Mouse (Mus musculus): ENCODE measurements around the gene Raf1. TPM values are rescaled to one million over a fixed set of nuclear protein-coding genes. Genes with fewer than 3 reads are reported as not detected.

Gene Raf1
- 27.1 TPM for polyA plus RNA-seq (2014; fragmentation: Illumina TruSeq; extraction: RNeasy Lipid Tissue Mini Kit (QIAGEN cat#74804); ENCODE audit: low read depth, low replicate concordance)

GRCm38 (mm10) chr6:115676452-115677128 is at the start of gene Raf1:
Gene Raf1 (minus strand): TSS chr6:115676635.

GRCm38 (mm10) chr6:115601715-115602523 is 74.5 kb downstream of the Raf1 start, which contains the start of gene Mkrn2:
Gene Mkrn2 (plus strand): TSS chr6:115601902.

GRCm38 (mm10) chr6:115592458-115592857 is 84.0 kb downstream of the Raf1 start, which contains the start of gene Mkrn2os:
Gene Mkrn2os (minus strand): TSS chr6:115592576.

Other genes starting within 250 kb of the Raf1 start
- 2.3 TPM for gene Tsen2, start 132.0 kb downstream of the Raf1 start, polyA plus RNA-seq (2014; fragmentation: Illumina TruSeq; extraction: RNeasy Lipid Tissue Mini Kit (QIAGEN cat#74804); ENCODE audit: low read depth, low replicate concordance)
- gene Mkrn2os, start 84.1 kb downstream of the Raf1 start, polyA plus RNA-seq (2014; fragmentation: Illumina TruSeq; extraction: RNeasy Lipid Tissue Mini Kit (QIAGEN cat#74804); ENCODE audit: low read depth, low replicate concordance), result 4.1 TPM
- gene Mkrn2, start 74.7 kb downstream of the Raf1 start, polyA plus RNA-seq (2014; fragmentation: Illumina TruSeq; extraction: RNeasy Lipid Tissue Mini Kit (QIAGEN cat#74804); ENCODE audit: low read depth, low replicate concordance), result 7.3 TPM
- not detected for gene Tmem40, start 85.8 kb upstream of the Raf1 start, polyA plus RNA-seq (2014; fragmentation: Illumina TruSeq; extraction: RNeasy Lipid Tissue Mini Kit (QIAGEN cat#74804); ENCODE audit: low read depth, low replicate concordance)
- 2.6 TPM for gene Cand2, start 97.9 kb upstream of the Raf1 start, polyA plus RNA-seq (2014; fragmentation: Illumina TruSeq; extraction: RNeasy Lipid Tissue Mini Kit (QIAGEN cat#74804); ENCODE audit: low read depth, low replicate concordance)
- gene Rpl32, start 132.1 kb upstream of the Raf1 start, polyA plus RNA-seq (2014; fragmentation: Illumina TruSeq; extraction: RNeasy Lipid Tissue Mini Kit (QIAGEN cat#74804); ENCODE audit: low read depth, low replicate concordance), result 125 TPM
- 0.61 TPM for gene Efcab12, start 161.8 kb upstream of the Raf1 start, polyA plus RNA-seq (2014; fragmentation: Illumina TruSeq; extraction: RNeasy Lipid Tissue Mini Kit (QIAGEN cat#74804); ENCODE audit: low read depth, low replicate concordance)
- gene Mbd4, start 176.7 kb upstream of the Raf1 start, polyA plus RNA-seq (2014; fragmentation: Illumina TruSeq; extraction: RNeasy Lipid Tissue Mini Kit (QIAGEN cat#74804); ENCODE audit: low read depth, low replicate concordance), result 7.0 TPM
- 19.4 TPM for gene Ift122, start 176.8 kb upstream of the Raf1 start, polyA plus RNA-seq (2014; fragmentation: Illumina TruSeq; extraction: RNeasy Lipid Tissue Mini Kit (QIAGEN cat#74804); ENCODE audit: low read depth, low replicate concordance)